Mouse (Mus musculus) liver, embryonic 14.5 days (tissue): ENCODE results near the gene Npr2. TPM values are rescaled to one million over a fixed set of nuclear protein-coding genes. Genes with fewer than 3 reads are reported as not detected.

Experiments
- ATAC-seq: fragments of 200-750 bp; cut with Nextera tagmentation; 2 replicates; pipeline ENCODE4 v1.8.0; 2017; ENCODE audit warnings: moderate number of reproducible peaks, mild to moderate bottlenecking, moderate library complexity; ENCODE audit not compliant: insufficient read depth
- DNase-seq, 3 experiments: peaks; one replicate each; pipeline ENCODE4 v3.0.0-alpha.2; 2012 to 2013; ENCODE audit warnings: low read depth in 3 of 3, low spot score in 3 of 3
- H3K27ac ChIP-seq: fragments of 300-500 bp; sonication (generic); 2 replicates; pipeline ENCODE4 v1.5.1; 2014; ENCODE audit warnings: moderate library complexity, mild to moderate bottlenecking, control low read depth, inconsistent platforms
- H3K27me3 ChIP-seq: fragments of 300-500 bp; sonication (generic); 2 replicates; pipeline ENCODE4 v1.6.1; 2014; ENCODE audit warnings: mild to moderate bottlenecking, low read length, moderate library complexity; ENCODE audit not compliant: control insufficient read depth, insufficient read depth
- H3K36me3 ChIP-seq: fragments of 300-500 bp; sonication (generic); replicated peaks from 2 replicates; pipeline ENCODE4 v1.6.1; 2014; ENCODE audit warnings: low read depth; ENCODE audit not compliant: control insufficient read depth, insufficient read depth
- H3K4me1 ChIP-seq, 2 experiments: fragments of 200-500 bp in 1 of 2; fragments of 300-500 bp in 1 of 2; sonication (generic) in 1 of 2; replicated peaks; 2 replicates each; pipeline ENCODE4 v1.6.1; 2012 to 2014; ENCODE audit warnings: antibody characterized with exemption in 1 of 2, inconsistent platforms in 1 of 2, low read length in 1 of 2; ENCODE audit not compliant: control insufficient read depth in 2 of 2, insufficient read depth in 2 of 2
- H3K4me2 ChIP-seq: fragments of 300-500 bp; sonication (generic); 2 replicates; pipeline ENCODE4 v1.6.1; 2014; ENCODE audit warnings: low read depth, mild to moderate bottlenecking, control low read depth, moderate library complexity
- H3K4me3 ChIP-seq, 2 experiments: fragments of 200-500 bp in 1 of 2; fragments of 300-500 bp in 1 of 2; sonication (generic) in 1 of 2; 2 replicates each; pipeline ENCODE4 v1.5.1; 2012 to 2014; ENCODE audit warnings: low read depth in 2 of 2, low read length in 2 of 2, mild to moderate bottlenecking in 2 of 2, control low read depth in 1 of 2, inconsistent platforms in 1 of 2, moderate library complexity in 1 of 2; ENCODE audit not compliant: insufficient read depth in 1 of 2
- H3K9ac ChIP-seq: fragments of 300-500 bp; sonication (generic); replicated peaks from 2 replicates; pipeline ENCODE4 v1.6.1; 2014; ENCODE audit warnings: mild to moderate bottlenecking, control low read depth, moderate library complexity
- H3K9me3 ChIP-seq: fragments of 300-500 bp; sonication (generic); 2 replicates; pipeline ENCODE4 v1.6.1; 2016; ENCODE audit warnings: low read length, mixed read lengths; ENCODE audit not compliant: control insufficient read depth
- CTCF ChIP-seq: IDR thresholded peaks from 2 replicates; pipeline ENCODE4 v1.5.1; 2016; ENCODE audit warnings: antibody characterized with exemption, low read depth, control low read depth
- EP300 ChIP-seq: IDR thresholded peaks from 2 replicates; pipeline ENCODE4 v1.6.1; 2016; ENCODE audit warnings: antibody characterized with exemption, low read depth
- WGBS: fragments of 180-500 bp; shearing (Covaris S2); extraction: QIAGEN DNeasy Blood & Tissue Kit; methylation state at CpG from one replicate; pipeline ENCODE4 v1.1.7; 2014; ENCODE audit not compliant: insufficient replicate concordance; 5-methylcytosine and 5-hydroxymethylcytosine counted together
- polyA plus RNA-seq, 2 experiments: library from polyadenylated mRNA; depleted of rRNA in 1 of 2; stranded (reverse) in 1 of 2; unstranded in 1 of 2; fragments of >200 nt; fragmentation: Nextera tagmentation in 1 of 2; extraction: Ambion mirVana in 1 of 2; gene quantifications; 2 replicates each; pipeline versions ENCODE4 v1.2.1 to v1.2.3; 2012 to 2014

Npr2 gene
- polyA plus RNA-seq, 2 experiments, result 0.72 to 1.7 TPM

DNA sequence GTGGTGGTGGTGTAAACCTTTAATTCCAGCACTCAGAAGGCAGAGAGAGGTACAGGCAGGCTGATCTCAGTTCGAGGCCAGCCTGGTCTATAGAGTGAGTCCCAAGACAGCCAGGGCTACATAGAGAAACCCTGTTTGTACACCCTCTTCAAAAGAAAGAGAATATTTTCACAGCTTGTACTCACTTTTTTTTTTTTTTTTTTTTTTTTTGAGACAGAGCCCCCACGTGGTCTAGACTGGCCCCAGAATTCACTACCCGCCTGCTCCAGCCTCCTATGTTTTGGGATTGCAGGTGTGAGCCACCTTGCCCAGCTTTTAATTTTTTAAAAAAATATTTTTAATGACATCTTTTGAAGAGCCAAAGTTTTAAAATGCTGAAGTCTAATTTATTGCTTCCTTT, 27.6 kb upstream of the Npr2 start:
- WGBS, result 57% methylated on average over 3 of the region's 3 CpGs
- Histone ChIP-seq H3K36me3 (no peaks in the 10 kb centered on the region), H3K4me2 (peak overlapping the region; percentile 74), H3K27ac (peak overlapping the region; percentile 96), H3K27me3 (no peaks in the 10 kb centered on the region), H3K4me1 (peaks cover 43 to 47% of the 10 kb centered on the region in 2 experiments), H3K9ac (no peak overlapping the region), H3K9me3 (no peaks in the 10 kb centered on the region), H3K4me3 (no peak overlapping the region)
- ATAC-seq (no peak), DNase-seq (no peak)
- TF ChIP-seq CTCF (no peak), EP300 (no peak)

- Histone ChIP-seq H3K9me3 (no peaks in the 10 kb centered on the region), H3K27me3 (no peaks in the 10 kb centered on the region), H3K4me3 (peak overlapping the region; percentile 31 to 35), H3K4me1 (peaks cover 38 to 41% of the 10 kb centered on the region in 2 experiments), H3K36me3 (no peaks in the 10 kb centered on the region), H3K27ac (peak overlapping the region; percentile 96), H3K4me2 (peak overlapping the region; percentile 74), H3K9ac (peak overlapping the region; percentile 70)
- TF ChIP-seq EP300 (peak; percentile 94), CTCF (no peak)
- ATAC-seq, result peak; percentile 96
- 27% methylated on average over 9 of the region's 9 CpGs for WGBS
- peak; percentile 76 to 81 (median 77) for DNase-seq
Measured at GRCm38 (mm10) chr4:43604751-43605685, 26.7 kb upstream of the Npr2 start.

GRCm38 (mm10) chr4:43612534-43612933, 19.2 kb upstream of the Npr2 start:
- TF ChIP-seq EP300 (0 out of 2 replicates have a peak, but pooled peaks have one; percentile 22), CTCF (no peak)
- Histone ChIP-seq H3K27ac (peak overlapping the region; percentile 65), H3K4me3 (peak overlapping the region; percentile 4 to 33; a peak in 2 of 4 replicates), H3K4me2 (peak overlapping the region; percentile 55), H3K9me3 (no peaks in the 10 kb centered on the region), H3K9ac (peak overlapping the region; percentile 10; the same call in 1 of the 2 replicates), H3K4me1 (peaks cover 5 to 14% of the 10 kb centered on the region in 2 experiments; a peak in 3 of 4 replicates), H3K27me3 (no peaks in the 10 kb centered on the region), H3K36me3 (no peaks in the 10 kb centered on the region)
- WGBS, result 8% methylated on average over 10 of the region's 10 CpGs
- peak; percentile 80; the same call in 1 of the 2 replicates for ATAC-seq
- peak in 1 of 3 experiments; percentile 36 for DNase-seq

- DNase-seq, result no peak
- WGBS, result 25% methylated on average over 3 of the region's 3 CpGs
- peak; percentile 76; the same call in 1 of the 2 replicates for ATAC-seq
Measured at GRCm38 (mm10) chr4:43613060-43613730, 18.5 kb upstream of the Npr2 start.

More at GRCm38 (mm10) chr4:43613060-43613730, 18.5 kb upstream of the Npr2 start:
- H3K9me3 ChIP-seq, result no peaks in the 10 kb centered on the region
- H3K36me3 ChIP-seq, result no peaks in the 10 kb centered on the region
- no peak overlapping the region for H3K4me3 ChIP-seq
- TF ChIP-seq CTCF (no peak), EP300 (no peak)
- peak overlapping the region; percentile 51 for H3K9ac ChIP-seq
- H3K4me2 ChIP-seq, result peak overlapping the region; percentile 55
- no peaks in the 10 kb centered on the region for H3K27me3 ChIP-seq
- H3K27ac ChIP-seq, result peak overlapping the region; percentile 65
- H3K4me1 ChIP-seq, result peaks cover 5 to 14% of the 10 kb centered on the region in 2 experiments; a peak in 3 of 4 replicates
